Mouse (Mus musculus) thymus, postnatal 0 days (tissue): ENCODE data around the gene Gm13128. TPM values are rescaled to one million over a fixed set of nuclear protein-coding genes. Genes with fewer than 3 reads are reported as not detected.
"Not testable (repeated sequence)": the region's sequence is repeated elsewhere in the genome, so short reads cannot be mapped to it uniquely, and the experiment has no call there.

ENCODE experiments used
- DNase-seq: peaks from one replicate; pipeline ENCODE4 v3.0.0-alpha.2; 2015; ENCODE audit warnings: low spot score
- polyA plus RNA-seq: library from polyadenylated mRNA; unstranded; fragments of >200 nt; fragmentation: Nextera tagmentation; extraction: Ambion mirVana; gene quantifications from 2 replicates; pipeline ENCODE4 v1.2.1, GENCODE M21; 2015

Gm13128 gene
- polyA plus RNA-seq = 0.06 TPM in 1 of 2 replicates, not detected in the other

DNA sequence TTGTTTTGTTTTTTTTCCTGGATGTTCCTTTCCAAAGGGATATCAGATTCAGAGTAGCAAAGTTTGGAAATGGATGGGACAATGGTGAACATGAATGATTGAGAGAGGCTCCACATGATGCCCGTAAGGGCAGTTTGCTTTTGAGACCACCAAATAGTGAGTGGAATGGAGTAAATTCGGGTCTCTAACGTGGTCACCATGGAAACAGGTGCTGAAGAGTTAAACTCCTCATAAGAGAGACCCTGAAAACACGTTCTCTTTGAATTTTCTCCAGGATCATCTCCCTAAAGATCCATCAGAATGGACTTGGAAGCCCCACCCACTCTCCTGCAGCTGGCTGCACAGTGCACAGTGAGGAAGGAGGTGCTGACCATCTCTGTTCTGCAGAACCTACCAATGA lies at the start of gene Gm13128:
Gene Gm13128, plus strand, starts transcription at position 301 of the 400 bp plus-strand sequence.
- DNase-seq = not testable (repeated sequence)

DNA sequence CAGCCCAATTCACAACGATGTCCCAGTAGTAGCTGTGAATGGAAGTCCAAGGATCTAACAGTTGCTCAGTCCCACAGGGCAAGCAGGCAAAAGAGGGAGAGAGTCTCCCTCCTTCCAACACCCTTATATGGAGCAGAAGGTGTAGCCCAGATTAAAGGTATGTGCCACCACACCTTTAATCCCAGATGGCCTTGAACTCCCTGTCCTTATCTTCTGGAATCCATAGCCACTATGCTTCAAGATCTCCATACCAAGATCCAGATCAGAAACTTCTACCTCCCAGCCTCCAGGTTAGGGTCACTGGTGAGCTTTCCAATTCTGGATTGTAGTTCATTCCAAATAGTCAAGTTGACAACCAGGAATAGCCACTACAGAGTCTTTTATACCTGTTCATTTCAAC lies 49.7 kb upstream of the Gm13128 start, which contains the start of gene Pramel5:
Gene Pramel5, minus strand, starts transcription at position 101 of the 400 bp plus-strand sequence.
- not testable (repeated sequence) for DNase-seq

DNA sequence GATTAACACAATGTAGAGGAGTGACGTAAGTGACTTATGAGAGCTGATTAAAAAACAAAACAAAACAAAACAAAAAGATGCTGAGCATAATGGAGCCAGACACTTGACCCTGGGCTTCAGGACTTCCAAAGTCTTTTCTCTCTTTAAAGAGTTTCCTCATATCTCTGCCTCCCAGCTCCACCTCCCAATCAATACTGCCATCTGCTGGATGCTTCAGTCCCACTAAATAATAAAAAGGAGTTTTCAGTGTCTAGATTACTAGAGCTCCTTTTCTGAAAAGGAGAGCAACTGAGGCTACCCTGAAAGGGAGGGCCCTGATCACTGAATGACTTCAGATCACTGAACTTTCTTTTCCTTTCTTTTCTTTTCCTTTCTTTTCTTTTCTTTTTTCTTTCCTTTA lies 30.6 kb upstream of the Gm13128 start:
- DNase-seq = not testable (repeated sequence)

DNA sequence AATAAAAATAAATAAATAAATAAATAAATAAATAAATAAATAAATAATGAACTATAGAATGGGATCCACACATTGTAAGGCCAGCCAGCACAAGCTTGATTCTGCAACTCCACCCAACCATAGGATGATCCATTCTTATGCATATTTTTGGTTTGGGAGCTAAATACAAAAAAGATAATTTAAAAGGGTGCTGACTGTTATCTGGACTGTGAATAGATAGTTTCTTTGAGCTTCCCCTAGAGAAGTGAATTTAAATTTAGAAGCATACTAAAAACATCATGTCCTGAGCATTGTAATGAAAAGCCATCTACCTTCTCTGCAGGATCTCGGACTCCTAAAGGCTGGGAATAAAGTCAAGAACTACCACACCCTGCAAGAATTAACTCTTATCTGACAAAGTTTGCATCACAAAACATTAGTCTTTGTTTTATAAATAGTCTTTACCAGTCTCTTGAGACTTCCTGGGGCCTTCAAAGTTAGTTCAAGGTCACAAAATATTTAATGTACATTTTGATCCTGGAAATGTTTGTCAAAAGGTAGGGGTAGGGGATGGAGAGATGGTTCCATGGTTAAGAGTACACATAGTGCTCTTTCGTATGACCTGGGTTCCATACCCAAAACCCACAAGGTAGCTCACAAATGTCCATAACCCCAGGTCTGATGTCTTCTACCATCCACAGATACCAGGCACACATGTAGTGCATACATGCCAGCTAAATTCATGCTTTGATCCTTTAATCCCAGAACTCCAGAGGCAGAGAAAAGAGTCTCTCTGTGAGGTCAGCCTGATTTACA lies 17.2 kb upstream of the Gm13128 start:
- DNase-seq = not testable (repeated sequence)

DNA sequence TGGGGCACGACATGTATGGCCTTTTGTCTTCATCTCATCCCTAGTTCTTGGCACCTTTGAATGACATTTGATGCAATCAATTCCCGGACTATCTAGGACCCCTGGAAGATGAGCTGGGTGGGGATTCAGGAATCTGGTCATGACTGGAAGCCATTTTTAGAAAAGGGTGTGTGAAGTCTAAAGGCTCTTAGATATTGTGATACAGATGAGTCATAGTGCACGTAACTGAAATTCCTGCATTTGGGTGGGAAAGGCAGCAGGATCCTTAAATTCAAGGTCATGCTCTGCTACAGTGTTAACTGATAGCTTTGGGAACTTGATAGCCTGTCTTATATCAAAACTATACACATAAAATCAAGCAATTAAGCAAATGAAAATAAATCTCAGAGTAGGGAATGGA lies 5.8 kb downstream of the Gm13128 start:
- DNase-seq = not testable (repeated sequence)

DNA sequence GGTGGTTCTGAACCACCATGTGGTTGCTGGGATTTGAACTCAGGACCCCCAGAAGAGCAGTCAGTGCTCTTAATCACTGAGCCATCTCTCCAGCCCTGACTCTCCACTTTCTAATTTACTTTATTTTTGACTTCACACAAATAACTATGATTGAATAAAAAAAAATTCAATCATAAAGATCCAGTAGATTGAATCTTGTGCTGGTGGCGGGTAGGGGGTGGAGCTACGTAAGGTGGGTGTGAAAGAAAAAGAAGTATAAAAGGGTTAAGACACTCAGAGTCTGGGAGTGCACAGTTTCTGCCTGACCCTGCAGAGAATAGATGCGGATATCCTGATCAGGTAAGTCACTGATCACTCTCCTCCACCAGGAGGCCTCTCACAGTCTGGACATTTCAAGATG lies 27.6 kb downstream of the Gm13128 start, which contains the start of gene Gm13119:
Gene Gm13119, plus strand, starts transcription at position 301 of the 400 bp plus-strand sequence.
- not testable (repeated sequence) for DNase-seq

DNA sequence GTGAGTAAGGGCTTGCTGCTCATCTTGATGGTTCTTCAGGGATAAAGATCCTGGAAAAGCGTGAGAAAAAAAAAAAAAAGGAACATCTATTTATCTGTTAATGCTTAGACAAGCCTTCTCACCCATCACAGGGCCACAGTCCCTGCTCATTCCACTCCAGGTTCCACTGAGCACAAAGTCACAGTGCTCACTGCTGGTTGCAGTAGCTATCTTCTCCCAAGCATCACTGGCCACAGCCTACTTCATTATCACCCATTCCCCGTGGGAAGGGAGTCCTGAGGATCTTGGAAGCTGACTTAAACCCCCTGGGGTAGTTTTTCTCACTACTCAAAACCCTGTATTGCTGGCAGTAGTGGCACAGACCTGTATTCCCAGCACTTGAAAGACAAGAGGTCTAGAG lies 47.9 kb downstream of the Gm13128 start, which contains the start of gene Pramef20:
Gene Pramef20, minus strand, starts transcription at position 23 of the 400 bp plus-strand sequence.
- no peak for DNase-seq

Other genes starting within 250 kb of the Gm13128 start
- not detected in 2 replicates for gene Gm13102, start 223.8 kb upstream of the Gm13128 start, polyA plus RNA-seq
- gene Oog3, start 167.6 kb upstream of the Gm13128 start, polyA plus RNA-seq = not detected in 2 replicates
- gene Oog2, start 139.5 kb upstream of the Gm13128 start, polyA plus RNA-seq = not detected in 2 replicates
- gene C87977, start 116.9 kb upstream of the Gm13128 start, polyA plus RNA-seq = not detected in 2 replicates
- 0.06 TPM in 1 of 2 replicates, not detected in the other for gene Pramel5, start 49.8 kb upstream of the Gm13128 start, polyA plus RNA-seq
- not detected in 2 replicates for gene Gm13119, start 27.7 kb downstream of the Gm13128 start, polyA plus RNA-seq
- gene Pramef20, start 47.7 kb downstream of the Gm13128 start, polyA plus RNA-seq = not detected in 2 replicates
- 0.06 and 0.09 TPM in 2 replicates for gene Pramef12, start 78.2 kb downstream of the Gm13128 start, polyA plus RNA-seq
- 0.13 TPM in 1 of 2 replicates, not detected in the other for gene 1700012P22Rik, start 108.5 kb downstream of the Gm13128 start, polyA plus RNA-seq
- not detected in 2 replicates for gene Gm9944, start 123.1 kb downstream of the Gm13128 start, polyA plus RNA-seq
- gene Aadacl3, start 133.5 kb downstream of the Gm13128 start, polyA plus RNA-seq = not detected in 2 replicates
- not detected in 2 replicates for gene 9430007A20Rik, start 189.6 kb downstream of the Gm13128 start, polyA plus RNA-seq
- not detected in 2 replicates for gene Gm13124, start 234.9 kb downstream of the Gm13128 start, polyA plus RNA-seq